Mouse (Mus musculus): ENCODE results near the gene Amhr2. TPM values are rescaled to one million over a fixed set of nuclear protein-coding genes. Genes with fewer than 3 reads are reported as not detected.

Amhr2 gene
- total RNA-seq (2023), result 0.34 TPM

DNA sequence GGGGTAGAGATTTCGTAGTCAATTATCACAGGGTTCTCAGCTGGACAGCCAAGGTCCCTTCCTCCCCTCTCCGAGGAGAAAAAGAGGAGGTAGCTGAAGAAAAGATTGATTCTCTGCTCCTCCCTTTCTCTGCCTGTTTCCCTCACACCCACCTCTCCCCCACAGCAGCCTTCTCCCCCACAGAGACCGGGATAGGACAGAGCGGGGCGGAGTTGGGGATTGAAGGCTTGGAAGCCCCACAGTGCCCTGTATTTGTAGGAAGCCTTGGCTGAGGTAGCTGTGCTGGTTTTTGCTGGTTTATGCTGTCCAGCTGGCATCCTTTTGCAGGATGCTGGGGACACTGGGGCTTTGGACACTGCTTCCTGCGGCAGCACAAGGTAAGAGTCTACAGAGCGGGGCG, at the start of gene Amhr2:
TSS of gene Amhr2 (plus strand) at position 222 of the 400 bp plus-strand sequence.

DNA sequence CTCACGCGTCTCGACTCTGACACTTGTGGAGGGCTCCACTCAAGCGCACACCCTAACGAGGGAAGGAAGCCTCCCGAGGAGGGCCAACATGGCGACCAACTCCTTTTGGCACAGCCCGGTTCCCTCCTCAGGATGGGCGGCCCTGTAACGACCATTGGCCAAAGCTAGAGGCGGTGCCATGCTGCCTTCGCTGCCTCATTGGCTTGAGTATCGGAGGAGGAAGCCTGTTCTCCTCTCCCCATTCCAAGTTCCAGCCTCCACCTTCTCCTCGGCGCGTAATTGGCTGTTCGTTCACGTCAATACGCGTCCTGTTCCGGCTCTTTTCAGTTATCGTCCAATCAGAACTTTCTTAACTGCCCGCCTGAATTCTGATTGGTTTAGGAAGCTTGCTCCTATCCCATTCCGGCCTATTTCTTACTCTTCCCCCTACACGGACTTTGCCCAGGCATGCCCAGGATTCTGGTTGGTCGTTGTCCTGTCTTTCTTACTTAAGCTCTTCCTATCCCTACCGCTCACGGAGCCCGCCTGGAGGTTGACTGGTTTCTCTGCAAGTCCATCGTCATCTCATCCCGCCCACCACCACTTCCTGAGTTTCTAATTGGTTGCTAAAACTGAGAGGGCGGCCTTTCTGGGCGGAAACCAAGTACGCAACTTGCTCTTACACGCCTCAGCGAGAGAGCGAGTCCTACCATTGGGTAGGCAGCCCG, 39.5 kb upstream of the Amhr2 start, which contains the start of gene Sp1:
TSS of gene Sp1 (plus strand) at position 655 of the 707 bp plus-strand sequence.

DNA sequence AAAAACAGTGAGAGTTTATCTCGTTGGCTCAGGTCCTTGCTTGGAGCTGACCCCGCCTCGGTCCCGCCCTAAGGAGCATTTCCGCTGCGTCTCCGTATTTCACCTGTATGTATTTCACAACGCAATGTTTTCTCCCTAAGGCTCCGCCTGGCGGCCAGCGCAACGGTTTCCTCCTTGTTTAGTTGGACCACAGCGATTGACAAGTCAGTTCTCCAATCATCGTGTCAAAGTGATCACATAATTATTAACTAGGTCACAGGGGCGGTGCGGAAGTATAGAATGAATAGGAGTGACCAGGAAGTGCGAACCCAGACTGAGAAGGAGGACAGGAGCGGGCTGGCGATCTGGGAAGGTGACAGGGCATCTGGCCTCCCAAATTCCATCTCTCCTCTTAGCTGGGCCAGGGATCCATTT, 13.7 kb downstream of the Amhr2 start, which contains the start of gene Prr13:
TSS of gene Prr13 (plus strand) at position 125 of the 414 bp plus-strand sequence.

DNA sequence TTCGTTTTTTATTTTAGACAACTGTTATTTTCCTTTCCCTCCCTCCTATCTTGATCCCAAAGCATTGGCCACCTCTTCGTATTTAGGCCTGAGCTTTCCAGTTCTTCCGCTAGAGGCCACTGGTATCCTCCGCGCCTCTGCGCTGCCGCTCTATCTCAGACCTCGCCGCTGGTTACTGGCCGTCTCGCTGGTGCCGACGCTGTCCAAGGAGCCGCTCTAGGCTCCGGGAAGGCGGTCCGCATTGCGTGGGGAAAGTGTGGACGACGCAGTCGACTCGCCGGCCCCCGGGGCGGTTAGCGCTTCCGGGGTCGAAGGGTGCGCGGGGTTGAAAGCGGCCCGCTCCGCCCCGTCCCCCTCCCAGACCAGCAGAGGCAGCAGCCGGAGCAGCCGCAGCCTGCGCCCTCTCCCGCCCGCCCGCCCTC, 25.0 kb downstream of the Amhr2 start, which contains the start of gene Pcbp2:
TSS of gene Pcbp2 (plus strand) at position 357 of the 422 bp plus-strand sequence.

DNA sequence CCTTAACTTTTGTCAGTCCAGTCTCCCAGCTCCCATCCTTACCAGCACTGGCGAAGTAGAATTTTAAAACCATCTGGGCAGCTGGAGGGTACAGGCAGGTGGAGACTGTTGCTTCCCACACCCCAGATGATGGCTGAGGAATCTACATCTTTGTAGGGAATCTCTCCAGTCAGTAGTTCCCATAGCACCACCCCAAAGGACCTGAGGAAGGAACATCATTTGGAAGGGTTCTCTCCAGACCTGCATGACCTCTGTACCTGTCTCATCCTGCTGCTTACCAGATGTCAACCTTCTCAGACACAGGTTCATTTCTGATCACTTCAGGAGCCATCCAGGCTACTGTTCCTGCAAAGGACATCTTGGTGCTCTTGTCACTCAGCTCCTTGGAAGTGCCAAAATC, 58.3 kb downstream of the Amhr2 start, which contains the start of gene Gm10337:
TSS of gene Gm10337 (plus strand) at position 276 of the 400 bp plus-strand sequence.

Other genes starting within 250 kb of the Amhr2 start
- gene Zfp740, start 242.1 kb upstream of the Amhr2 start, total RNA-seq (2023), result 97.8 TPM
- 22.1 TPM for gene Csad, start 240.6 kb upstream of the Amhr2 start, total RNA-seq (2023)
- gene Itgb7, start 213.4 kb upstream of the Amhr2 start, total RNA-seq (2023), result 752 TPM
- gene Rarg, start 187.8 kb upstream of the Amhr2 start, total RNA-seq (2023), result 64.3 TPM
- not detected for gene Gm9918, start 174.8 kb upstream of the Amhr2 start, total RNA-seq (2023)
- 27.1 TPM for gene Mfsd5, start 165.9 kb upstream of the Amhr2 start, total RNA-seq (2023)
- 2.3 TPM for gene Espl1, start 149.1 kb upstream of the Amhr2 start, total RNA-seq (2023)
- gene Pfdn5, start 119.3 kb upstream of the Amhr2 start, total RNA-seq (2023), result 504 TPM
- 63.5 TPM for gene Myg1, start 113.7 kb upstream of the Amhr2 start, total RNA-seq (2023)
- 59.4 TPM for gene Aaas, start 94.6 kb upstream of the Amhr2 start, total RNA-seq (2023)
- not detected for gene Sp7, start 78.2 kb upstream of the Amhr2 start, total RNA-seq (2023)
- gene Sp1, start 39.2 kb upstream of the Amhr2 start, total RNA-seq (2023), result 147 TPM
- gene Prr13, start 13.7 kb downstream of the Amhr2 start, total RNA-seq (2023), result 36.6 TPM
- gene Pcbp2, start 25.2 kb downstream of the Amhr2 start, total RNA-seq (2023), result 793 TPM
- 32.0 TPM for gene Gm10337, start 58.4 kb downstream of the Amhr2 start, total RNA-seq (2023)
- gene Map3k12, start 71.7 kb downstream of the Amhr2 start, total RNA-seq (2023), result 5.2 TPM
- 54.4 TPM for gene Tarbp2, start 72.8 kb downstream of the Amhr2 start, total RNA-seq (2023)
- 16.7 TPM for gene Npff, start 79.6 kb downstream of the Amhr2 start, total RNA-seq (2023)
- 1.7 TPM for gene Gm28047, start 179.7 kb downstream of the Amhr2 start, total RNA-seq (2023)
- 114 TPM for gene Atf7, start 180.1 kb downstream of the Amhr2 start, total RNA-seq (2023)
- 8.5 TPM for gene Atp5g2, start 227.0 kb downstream of the Amhr2 start, total RNA-seq (2023)